Mouse (Mus musculus) stomach, embryonic 14.5 days (tissue): ENCODE measurements around the gene Slx1b. TPM values are rescaled to one million over a fixed set of nuclear protein-coding genes. Genes with fewer than 3 reads are reported as not detected.
A peak's percentile ranks its signal among the peaks of the same experiment; 100 is the strongest.
"Not testable (repeated sequence)": the region's sequence is repeated elsewhere in the genome, so short reads cannot be mapped to it uniquely, and the experiment has no call there.

Experiments used
- ATAC-seq: fragments of 200-750 bp; cut with Nextera tagmentation; 2 replicates; pipeline ENCODE4 v1.8.0; 2017; ENCODE audit warnings: low read depth, moderate TSS enrichment; ENCODE audit not compliant: insufficient number of reproducible peaks, insufficient read depth, low FRiP score
- H3K27ac ChIP-seq: fragments of 300-500 bp; sonication (generic); 2 replicates; pipeline ENCODE4 v1.5.1; 2014; ENCODE audit warnings: mild to moderate bottlenecking, low read length, moderate library complexity, mixed read lengths
- H3K27me3 ChIP-seq: fragments of 300-500 bp; sonication (generic); 2 replicates; pipeline ENCODE4 v1.6.1; 2014; ENCODE audit warnings: low read length, control low read depth, mixed read lengths; ENCODE audit not compliant: control insufficient read depth, insufficient read depth
- H3K36me3 ChIP-seq: fragments of 300-500 bp; sonication (generic); 2 replicates; pipeline ENCODE4 v1.6.1; 2014; ENCODE audit warnings: mild to moderate bottlenecking, control low read depth, low read length, moderate library complexity, mixed read lengths; ENCODE audit not compliant: control insufficient read depth, insufficient read depth
- H3K4me1 ChIP-seq: fragments of 300-500 bp; sonication (generic); 2 replicates; pipeline ENCODE4 v1.6.1; 2014; ENCODE audit warnings: low read length, control low read depth, mixed read lengths; ENCODE audit not compliant: control insufficient read depth, insufficient read depth
- H3K4me2 ChIP-seq: fragments of 300-500 bp; sonication (generic); replicated peaks from 2 replicates; pipeline ENCODE4 v1.6.1; 2014; ENCODE audit warnings: low read depth, low read length, control low read depth
- H3K4me3 ChIP-seq: fragments of 300-500 bp; sonication (generic); 2 replicates; pipeline ENCODE4 v1.5.1; 2014; ENCODE audit warnings: low read depth, low read length, control low read depth
- H3K9ac ChIP-seq: fragments of 300-500 bp; sonication (generic); replicated peaks from 2 replicates; pipeline ENCODE4 v1.6.1; 2014; ENCODE audit warnings: low read depth, mild to moderate bottlenecking, control low read depth, low read length, moderate library complexity, mixed read lengths
- H3K9me3 ChIP-seq: fragments of 300-500 bp; sonication (generic); 2 replicates; pipeline ENCODE4 v1.6.1; 2016; ENCODE audit warnings: low read depth, low read length, control low read depth; ENCODE audit not compliant: control insufficient read depth
- WGBS: fragments of 180-500 bp; shearing (Covaris S2); extraction: QIAGEN DNeasy Blood & Tissue Kit; methylation state at CpG from one replicate; pipeline ENCODE4 v1.1.7; 2014; 5-methylcytosine and 5-hydroxymethylcytosine counted together
- polyA plus RNA-seq: library from polyadenylated mRNA; unstranded; fragments of >200 nt; fragmentation: Nextera tagmentation; extraction: Ambion mirVana; gene quantifications from 2 replicates; pipeline ENCODE4 v1.2.1, GENCODE M21; 2014

The Slx1b gene
- polyA plus RNA-seq = 7.1 and 8.4 TPM in 2 replicates

DNA sequence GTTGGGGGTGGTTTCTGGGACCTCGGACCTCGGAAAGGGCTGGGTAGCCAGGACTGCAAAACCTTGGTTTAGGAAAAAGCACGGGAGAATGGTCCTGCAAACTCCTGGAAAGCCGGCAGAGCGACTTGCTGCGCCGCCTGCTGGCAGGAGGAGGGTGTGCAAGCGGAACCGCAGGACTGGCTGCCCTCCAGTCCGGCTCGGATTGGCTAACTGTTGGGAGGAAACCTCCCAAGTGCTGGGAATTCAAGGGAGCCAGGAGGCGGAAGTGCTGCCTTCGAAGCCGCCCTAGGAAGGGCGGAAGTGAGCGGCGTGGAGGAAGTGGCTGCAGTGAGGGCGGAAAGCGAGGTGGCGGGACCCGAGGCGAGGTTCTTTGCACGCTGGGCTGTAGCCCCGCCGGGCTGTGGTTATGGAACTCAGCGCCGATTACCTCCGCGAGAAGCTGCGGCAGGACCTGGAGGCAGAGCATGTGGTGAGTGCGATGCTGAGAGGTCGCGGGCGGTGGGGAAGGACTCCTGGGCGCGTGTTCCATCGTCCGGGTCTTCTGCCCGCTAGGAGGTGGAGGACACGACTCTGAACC lies at the start of gene Slx1b:
TSS of gene Slx1b (minus strand) at position 154 of the 577 bp plus-strand sequence.
- no peaks in the 10 kb centered on the region for H3K27me3 ChIP-seq
- peaks cover 6% of the 10 kb centered on the region; the same call in 1 of the 2 replicates for H3K4me1 ChIP-seq
- H3K36me3 ChIP-seq = peaks cover 13% of the 10 kb centered on the region
- H3K27ac ChIP-seq = peak within 1 kb of the TSS; percentile 96
- H3K9ac ChIP-seq = peak within 1 kb of the TSS; percentile 77
- peak within 1 kb of the TSS; percentile 95 for H3K4me2 ChIP-seq
- peak within 1 kb of the TSS; percentile 79 for H3K4me3 ChIP-seq
- WGBS = 2% methylated on average over 40 of the region's 40 CpGs
- ATAC-seq = peak; percentile 95
- no peaks in the 10 kb centered on the region for H3K9me3 ChIP-seq

DNA sequence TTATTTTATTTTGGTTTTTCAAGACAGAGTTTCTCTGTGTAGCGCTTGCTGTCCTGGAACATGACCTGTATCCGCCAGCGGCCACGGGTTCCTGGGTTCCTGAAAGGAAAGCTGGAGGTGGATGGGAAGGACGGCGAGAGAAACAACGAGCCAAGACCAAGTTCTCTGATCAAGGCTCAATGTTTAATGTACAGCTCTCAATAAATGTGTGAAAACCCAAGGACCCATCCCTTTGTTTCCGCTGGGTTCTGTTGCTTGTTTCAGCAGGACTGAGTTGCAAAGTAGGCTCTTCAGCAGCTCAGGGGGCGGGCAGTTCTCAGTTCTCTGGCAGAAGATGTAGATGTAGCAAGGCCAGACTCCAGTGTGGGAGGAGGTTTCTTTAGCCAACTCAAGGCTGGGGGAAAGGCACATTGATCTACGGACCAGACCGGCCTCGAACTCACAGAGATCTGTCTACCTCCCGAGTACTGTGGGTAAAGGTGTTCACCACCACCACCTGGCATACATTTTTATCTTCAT lies 46.4 kb upstream of the Slx1b start:
- H3K4me2 ChIP-seq = no peak overlapping the region
- no peaks in the 10 kb centered on the region for H3K36me3 ChIP-seq
- no peak overlapping the region for H3K9ac ChIP-seq
- no peaks in the 10 kb centered on the region for H3K27me3 ChIP-seq
- ATAC-seq = no peak
- H3K27ac ChIP-seq = no peak overlapping the region
- WGBS = 89% methylated on average over 13 of the region's 13 CpGs
- no peaks in the 10 kb centered on the region for H3K4me1 ChIP-seq
- no peaks in the 10 kb centered on the region for H3K9me3 ChIP-seq
- no peak overlapping the region for H3K4me3 ChIP-seq

DNA sequence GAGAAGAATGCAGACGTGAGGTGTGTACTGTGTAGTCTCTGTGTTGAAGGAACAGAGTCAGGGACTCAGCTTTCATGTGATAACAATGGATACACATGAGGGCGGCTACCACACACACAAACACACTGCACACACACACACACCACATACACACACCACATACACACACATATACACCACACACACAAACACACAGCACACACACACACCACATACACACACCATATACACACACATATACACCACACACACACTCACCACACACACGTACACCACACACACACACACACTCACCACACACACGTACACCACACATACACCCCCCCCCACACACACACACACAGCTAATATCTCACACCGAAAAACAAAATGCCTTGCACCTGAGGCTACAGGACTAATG lies 45.9 kb upstream of the Slx1b start:
- no peak overlapping the region for H3K9ac ChIP-seq
- ATAC-seq = no peak
- no peaks in the 10 kb centered on the region for H3K36me3 ChIP-seq
- 79% methylated on average over 5 of the region's 5 CpGs for WGBS
- H3K9me3 ChIP-seq = no peaks in the 10 kb centered on the region
- H3K4me2 ChIP-seq = no peak overlapping the region
- H3K27ac ChIP-seq = no peak overlapping the region
- H3K27me3 ChIP-seq = no peaks in the 10 kb centered on the region
- no peak overlapping the region for H3K4me3 ChIP-seq
- H3K4me1 ChIP-seq = no peaks in the 10 kb centered on the region

DNA sequence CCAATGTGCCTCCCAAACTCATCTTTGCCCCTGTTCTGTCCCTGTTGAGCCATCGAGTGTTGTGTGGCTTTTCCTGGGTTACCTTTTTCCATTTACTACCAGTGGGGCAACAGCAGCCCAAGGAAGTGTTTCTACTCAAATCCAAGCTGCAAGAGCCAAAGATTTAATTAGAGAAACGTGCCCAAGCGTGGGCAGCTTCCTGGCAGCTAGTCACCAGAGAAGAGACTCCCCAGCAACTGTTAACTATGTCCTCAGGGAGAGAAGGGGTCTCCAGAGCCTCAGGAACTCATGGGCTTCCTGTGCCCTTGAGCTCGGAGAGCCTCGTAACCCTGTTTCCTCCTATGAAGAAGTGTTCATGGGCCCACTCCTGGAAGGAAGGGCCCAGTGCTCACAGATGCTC lies 45.4 kb upstream of the Slx1b start:
- H3K27ac ChIP-seq = no peak overlapping the region
- no peaks in the 10 kb centered on the region for H3K9me3 ChIP-seq
- no peak overlapping the region for H3K9ac ChIP-seq
- H3K4me2 ChIP-seq = no peak overlapping the region
- no peaks in the 10 kb centered on the region for H3K27me3 ChIP-seq
- 82% methylated on average over 5 of the region's 5 CpGs for WGBS
- no peak for ATAC-seq
- H3K4me1 ChIP-seq = no peaks in the 10 kb centered on the region
- H3K4me3 ChIP-seq = no peak overlapping the region
- H3K36me3 ChIP-seq = no peaks in the 10 kb centered on the region

DNA sequence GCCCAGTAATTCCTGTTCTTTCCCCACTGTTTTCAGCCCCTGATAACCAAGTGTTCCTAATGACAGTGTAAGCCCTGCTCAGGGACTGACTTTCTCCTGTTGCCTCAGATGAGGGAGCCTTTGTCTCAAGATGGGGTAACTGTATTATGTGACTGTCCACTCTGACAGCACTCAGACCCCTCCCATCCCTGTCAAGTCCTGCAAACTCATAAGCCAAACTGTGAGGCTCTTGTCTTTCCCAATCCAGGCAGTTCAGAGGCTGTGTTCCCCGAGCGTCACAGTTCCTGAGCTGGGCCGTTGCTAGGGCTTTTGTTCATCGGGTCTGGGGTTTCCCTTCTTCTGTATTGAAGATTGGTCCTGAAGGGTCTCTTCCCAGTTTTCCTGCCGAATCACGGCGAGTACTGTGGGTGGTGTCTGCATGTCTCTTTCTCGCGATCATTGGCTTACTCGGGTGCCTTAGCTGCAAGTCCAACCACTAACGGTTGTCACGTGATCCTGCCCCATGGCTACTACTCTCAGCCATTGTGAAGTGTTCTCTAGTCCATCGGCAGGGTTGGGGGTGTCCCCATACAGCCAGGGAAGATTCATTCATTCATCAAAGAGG lies 44.6 kb upstream of the Slx1b start:
- no peak overlapping the region for H3K4me3 ChIP-seq
- no peak overlapping the region for H3K27ac ChIP-seq
- no peaks in the 10 kb centered on the region for H3K4me1 ChIP-seq
- 78% methylated on average over 13 of the region's 13 CpGs for WGBS
- H3K4me2 ChIP-seq = no peak overlapping the region
- H3K36me3 ChIP-seq = no peaks in the 10 kb centered on the region
- no peaks in the 10 kb centered on the region for H3K9me3 ChIP-seq
- no peak for ATAC-seq
- no peaks in the 10 kb centered on the region for H3K27me3 ChIP-seq
- no peak overlapping the region for H3K9ac ChIP-seq

DNA sequence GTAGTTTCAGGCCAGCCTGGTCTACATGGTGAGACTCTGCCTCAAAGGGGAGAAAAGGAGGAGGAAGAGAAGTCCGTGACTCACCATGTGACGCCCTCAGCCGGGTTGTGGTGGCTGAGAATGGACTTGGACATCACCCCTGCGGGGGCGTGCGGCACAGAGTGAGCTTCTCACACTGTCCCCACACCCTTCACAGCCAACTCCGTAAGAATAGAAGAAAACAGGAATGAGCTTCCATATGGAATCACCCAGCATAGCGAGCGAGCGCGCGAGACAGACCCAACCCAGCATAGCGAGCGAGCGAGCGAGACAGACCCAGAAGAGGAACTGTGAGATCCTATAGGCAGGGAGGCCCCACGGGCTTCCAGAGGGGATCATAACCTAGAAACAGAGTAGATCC lies 44.0 kb upstream of the Slx1b start:
- ATAC-seq = no peak
- H3K36me3 ChIP-seq = no peaks in the 10 kb centered on the region
- no peak overlapping the region for H3K4me3 ChIP-seq
- no peaks in the 10 kb centered on the region for H3K9me3 ChIP-seq
- H3K4me1 ChIP-seq = no peaks in the 10 kb centered on the region
- WGBS = 83% methylated on average over 17 of the region's 17 CpGs
- no peak overlapping the region for H3K27ac ChIP-seq
- no peak overlapping the region for H3K9ac ChIP-seq
- H3K27me3 ChIP-seq = no peaks in the 10 kb centered on the region
- H3K4me2 ChIP-seq = no peak overlapping the region

DNA sequence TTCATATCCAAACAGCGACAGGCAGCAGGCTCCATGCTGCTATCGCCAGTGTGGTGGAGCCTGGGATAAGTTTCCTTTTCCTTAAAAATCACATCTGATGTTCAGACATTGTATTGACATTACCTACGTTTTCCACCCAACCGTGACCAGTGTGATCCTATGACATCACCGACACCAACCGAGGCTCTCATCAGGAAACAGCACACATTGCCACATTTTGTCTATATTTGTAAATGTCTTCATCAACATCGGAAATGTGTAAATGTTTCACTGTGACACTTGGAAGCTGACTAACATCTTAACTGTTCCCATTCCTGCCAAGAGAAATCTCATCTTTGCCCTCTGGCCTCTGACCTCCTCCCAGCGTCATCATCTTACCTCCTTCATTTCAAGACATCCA lies 40.5 kb upstream of the Slx1b start:
- no peak overlapping the region for H3K4me2 ChIP-seq
- 80% methylated on average over 8 of the region's 8 CpGs for WGBS
- no peak overlapping the region for H3K4me3 ChIP-seq
- no peak overlapping the region for H3K9ac ChIP-seq
- H3K27ac ChIP-seq = no peak overlapping the region
- H3K4me1 ChIP-seq = no peaks in the 10 kb centered on the region
- no peaks in the 10 kb centered on the region for H3K27me3 ChIP-seq
- H3K36me3 ChIP-seq = no peaks in the 10 kb centered on the region
- no peak for ATAC-seq
- H3K9me3 ChIP-seq = no peaks in the 10 kb centered on the region

DNA sequence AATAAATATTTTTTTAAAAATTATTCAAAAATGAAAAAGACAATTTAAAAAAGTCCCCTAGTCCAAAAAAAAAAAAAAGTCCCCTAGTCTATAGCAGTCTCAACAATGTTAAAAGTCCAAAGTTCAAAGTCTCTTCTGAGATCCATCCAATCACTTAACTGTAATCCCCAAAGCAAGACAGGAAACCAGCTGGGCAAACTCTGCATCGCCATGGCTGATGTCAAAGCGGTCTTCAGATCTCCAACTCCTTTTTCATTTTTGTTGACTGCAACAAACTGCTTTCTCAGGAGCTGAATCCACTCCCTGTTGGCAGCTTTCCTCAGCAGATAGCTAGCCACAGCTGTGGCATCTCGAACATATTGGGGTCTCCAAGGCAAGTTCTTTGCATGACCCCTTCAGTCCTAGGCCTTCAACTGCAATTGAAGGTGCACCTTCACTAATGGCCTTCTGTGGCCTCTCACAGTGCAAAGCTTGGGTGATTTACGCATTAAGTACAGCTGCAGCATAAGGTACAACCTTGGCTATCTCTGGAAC lies 34.7 kb upstream of the Slx1b start:
- H3K36me3 ChIP-seq, H3K27me3 ChIP-seq, H3K4me1 ChIP-seq, H3K4me2 ChIP-seq, H3K27ac ChIP-seq, ATAC-seq, H3K9me3 ChIP-seq, H3K4me3 ChIP-seq, H3K9ac ChIP-seq: not testable (repeated sequence)
- 72% methylated on average over 4 of the region's 4 CpGs for WGBS
